Mouse (Mus musculus) MEL (cell line): ENCODE measurements around the gene Pip4k2a.

Experiments used
- CHD1 ChIP-seq: IDR thresholded peaks from 2 replicates; pipeline ENCODE4 v1.6.1; 2012; ENCODE audit warnings: low read depth, mild to moderate bottlenecking, inconsistent platforms, low read length, improper control_type of control experiment
- ETS1 ChIP-seq: IDR thresholded peaks from 2 replicates; pipeline ENCODE4 v1.6.1; 2012; ENCODE audit warnings: low read depth, mild to moderate bottlenecking, inconsistent platforms, low read length, improper control_type of control experiment, moderate library complexity
- JUND ChIP-seq: IDR thresholded peaks from 2 replicates; pipeline ENCODE4 v1.6.1; 2011; ENCODE audit warnings: low read depth, mild to moderate bottlenecking, improper control_type of control experiment, low read length
- POLR2AphosphoS2 ChIP-seq: IDR thresholded peaks from 2 replicates; pipeline ENCODE4 v1.6.1; 2011; ENCODE audit warnings: low read length, improper control_type of control experiment
- ZMIZ1 ChIP-seq: IDR thresholded peaks from 2 replicates; pipeline ENCODE4 v1.6.1; 2012; ENCODE audit warnings: low read depth, mild to moderate bottlenecking, inconsistent platforms, low read length, improper control_type of control experiment, moderate library complexity

GRCm38 (mm10) chr2:18937611-18938010, 60.3 kb downstream of the Pip4k2a start:
- TF ChIP-seq CHD1 (no peak), ETS1 (peak; percentile 95), POLR2AphosphoS2 (no peak), ZMIZ1 (no peak), JUND (no peak)
